Mouse (Mus musculus) E14TG2a.4 (cell line): Measurements from ENCODE around the gene Smyd3.

Experiments used
- CTCF ChIP-seq: conservative IDR thresholded peaks from 2 replicates; pipeline ENCODE4 v1.5.1; 2014; ENCODE audit warnings: low read length
- POU5F1 ChIP-seq: IDR thresholded peaks from 2 replicates; pipeline ENCODE4 v1.6.1; 2014; ENCODE audit warnings: low read length, borderline replicate concordance

DNA sequence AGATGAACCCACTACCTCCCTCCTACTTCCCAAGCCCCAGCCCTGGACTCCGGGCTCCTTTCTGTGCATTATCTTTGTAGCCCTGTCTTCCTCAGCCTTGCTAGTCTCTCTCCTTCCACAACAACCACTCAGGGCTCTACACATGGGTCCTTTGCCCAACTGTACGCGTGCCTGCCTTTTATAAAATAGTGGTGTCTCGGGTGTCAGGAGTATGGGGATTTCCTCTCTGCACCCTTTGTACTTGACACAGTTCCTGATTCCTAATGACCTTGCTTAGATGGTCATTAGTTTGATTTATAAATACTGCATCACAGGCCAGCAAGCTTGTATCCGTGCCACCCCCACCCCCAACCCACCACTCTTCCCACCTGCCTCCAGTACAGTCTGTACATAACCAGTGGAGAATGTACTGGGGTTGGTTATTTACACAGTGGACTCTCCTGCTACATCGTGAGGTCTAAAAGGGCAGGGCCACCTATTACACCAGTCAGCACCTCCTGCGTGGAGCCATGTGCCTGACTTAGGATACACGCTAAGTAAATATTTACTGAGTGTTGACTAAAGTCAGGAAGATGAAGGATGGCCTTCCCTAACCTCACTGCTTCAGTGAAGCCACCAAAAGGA is 281.5 kb downstream of the Smyd3 start:
- TF ChIP-seq CTCF, result no peak
- no peak for TF ChIP-seq POU5F1
